Mouse (Mus musculus): ENCODE results near the gene Cacna1a. TPM values are rescaled to one million over a fixed set of nuclear protein-coding genes. Genes with fewer than 3 reads are reported as not detected.

Cacna1a gene
- polyA plus RNA-seq, 1 experiment from 2014 or later = 6.4 TPM

Other genes starting within 250 kb of the Cacna1a start
- gene Cc2d1a, start 240.5 kb upstream of the Cacna1a start, polyA plus RNA-seq (2016; fragmentation: Nextera tagmentation; extraction: Ambion mirVana) = 22.6 and 24.8 TPM in 2 replicates
- 1.5 and 2.3 TPM in 2 replicates for gene 4930432K21Rik, start 240.4 kb upstream of the Cacna1a start, polyA plus RNA-seq (2016; fragmentation: Nextera tagmentation; extraction: Ambion mirVana)
- gene Nanos3, start 203.2 kb upstream of the Cacna1a start, polyA plus RNA-seq (2016; fragmentation: Nextera tagmentation; extraction: Ambion mirVana) = 3.1 and 3.2 TPM in 2 replicates
- gene Zswim4, start 151.4 kb upstream of the Cacna1a start, polyA plus RNA-seq (2016; fragmentation: Nextera tagmentation; extraction: Ambion mirVana) = 40.1 and 44.4 TPM in 2 replicates
- gene D8Ertd738e, start 138.7 kb upstream of the Cacna1a start, polyA plus RNA-seq (2016; fragmentation: Nextera tagmentation; extraction: Ambion mirVana) = 420 and 449 TPM in 2 replicates
- gene Mri1, start 131.1 kb upstream of the Cacna1a start, polyA plus RNA-seq (2016; fragmentation: Nextera tagmentation; extraction: Ambion mirVana) = 75.0 and 83.0 TPM in 2 replicates
- gene Ccdc130, start 118.1 kb upstream of the Cacna1a start, polyA plus RNA-seq (2016; fragmentation: Nextera tagmentation; extraction: Ambion mirVana) = 15.0 and 22.9 TPM in 2 replicates